Mouse (Mus musculus) midbrain, embryonic 12.5 days (tissue): ENCODE measurements at regions not wholly inside any gene's neighbourhood (a gene's known extent, or its start where the extent isn't known, plus 50 kb on each side); places are given as distances from the start of the nearest gene placed in this dataset.
A peak's percentile ranks its signal among the peaks of the same experiment; 100 is the strongest.

ENCODE experiments used
- ATAC-seq: fragments of 200-750 bp; cut with Nextera tagmentation; 2 replicates; pipeline ENCODE4 v1.8.0; 2017; ENCODE audit warnings: low read depth, moderate TSS enrichment, moderate library complexity; ENCODE audit not compliant: low FRiP score
- H3K27ac ChIP-seq: fragments of 300-500 bp; sonication (generic); replicated peaks from 2 replicates; pipeline ENCODE4 v1.5.1; 2016; ENCODE audit warnings: mild to moderate bottlenecking
- H3K27me3 ChIP-seq: fragments of 300-500 bp; sonication (generic); 2 replicates; pipeline ENCODE4 v1.6.1; 2016; ENCODE audit warnings: mild to moderate bottlenecking
- H3K36me3 ChIP-seq: fragments of 300-500 bp; sonication (generic); 2 replicates; pipeline ENCODE4 v1.6.1; 2016
- H3K4me1 ChIP-seq: fragments of 300-500 bp; sonication (generic); 2 replicates; pipeline ENCODE4 v1.6.1; 2016
- H3K4me2 ChIP-seq: fragments of 300-500 bp; sonication (generic); replicated peaks from 2 replicates; pipeline ENCODE4 v1.6.1; 2016; ENCODE audit warnings: mild to moderate bottlenecking, moderate library complexity
- H3K4me3 ChIP-seq: fragments of 300-500 bp; sonication (generic); 2 replicates; pipeline ENCODE4 v1.5.1; 2016; ENCODE audit warnings: mild to moderate bottlenecking
- H3K9ac ChIP-seq: fragments of 300-500 bp; sonication (generic); replicated peaks from 2 replicates; pipeline ENCODE4 v1.6.1; 2016; ENCODE audit warnings: mild to moderate bottlenecking, moderate library complexity
- H3K9me3 ChIP-seq: fragments of 300-500 bp; sonication (generic); 2 replicates; pipeline ENCODE4 v1.6.1; 2016; ENCODE audit warnings: mild to moderate bottlenecking
- WGBS: fragments of 180-500 bp; shearing (Covaris S2); methylation state at CpG from one replicate; pipeline ENCODE4 v1.1.7; 2016; 5-methylcytosine and 5-hydroxymethylcytosine counted together

- Histone ChIP-seq H3K27ac (no peak overlapping the region), H3K9me3 (peaks cover 2% of the 10 kb centered on the region; the same call in 1 of the 2 replicates), H3K4me2 (peak overlapping the region; percentile 32), H3K4me3 (no peak overlapping the region), H3K27me3 (peaks cover 8% of the 10 kb centered on the region; the same call in 1 of the 2 replicates), H3K9ac (no peak overlapping the region), H3K36me3 (no peaks in the 10 kb centered on the region), H3K4me1 (peaks cover 11% of the 10 kb centered on the region; the same call in 1 of the 2 replicates)
- peak; percentile 62; the same call in 1 of the 2 replicates for ATAC-seq
- 30% methylated on average over 7 of the region's 7 CpGs for WGBS
These were observed 179.9 kb upstream of the Tle4 start for GRCm38 (mm10) chr19:14777709-14778108.

- Histone ChIP-seq H3K36me3 (no peaks in the 10 kb centered on the region), H3K4me3 (0 out of 2 replicates have a peak overlapping the region, but pooled peaks have one; percentile 0), H3K9ac (no peak overlapping the region)
These were observed 179.3 kb upstream of the Tle4 start for GRCm38 (mm10) chr19:14777198-14777597.

GRCm38 (mm10) chr19:14776791-14777190 is 178.9 kb upstream of the Tle4 start:
- WGBS, result 46% methylated on average over 5 of the region's 5 CpGs
- H3K27ac ChIP-seq, result 0 out of 2 replicates have a peak overlapping the region, but pooled peaks have one; percentile 20
- H3K9ac ChIP-seq, result no peak overlapping the region
- peaks cover 11% of the 10 kb centered on the region; the same call in 1 of the 2 replicates for H3K4me1 ChIP-seq
- ATAC-seq, result peak; percentile 13; the same call in 1 of the 2 replicates
- H3K27me3 ChIP-seq, result peaks cover 8% of the 10 kb centered on the region; the same call in 1 of the 2 replicates
- peaks cover 2% of the 10 kb centered on the region; the same call in 1 of the 2 replicates for H3K9me3 ChIP-seq
- H3K4me3 ChIP-seq, result 0 out of 2 replicates have a peak overlapping the region, but pooled peaks have one; percentile 0
- H3K4me2 ChIP-seq, result peak overlapping the region; percentile 32
- H3K36me3 ChIP-seq, result no peaks in the 10 kb centered on the region

More at GRCm38 (mm10) chr19:14777198-14777597, 179.3 kb upstream of the Tle4 start:
- WGBS, result 4% methylated on average over 10 of the region's 10 CpGs
- Histone ChIP-seq H3K27me3 (peaks cover 8% of the 10 kb centered on the region; the same call in 1 of the 2 replicates), H3K4me2 (peak overlapping the region; percentile 32), H3K27ac (no peak overlapping the region), H3K9me3 (peaks cover 2% of the 10 kb centered on the region; the same call in 1 of the 2 replicates), H3K4me1 (peaks cover 11% of the 10 kb centered on the region; the same call in 1 of the 2 replicates)
- peak; percentile 83 for ATAC-seq

GRCm38 (mm10) chr19:14772794-14773193 is 174.9 kb upstream of the Tle4 start:
- Histone ChIP-seq H3K4me1 (peaks cover 9% of the 10 kb centered on the region; the same call in 1 of the 2 replicates), H3K9ac (no peak overlapping the region), H3K27ac (no peak overlapping the region), H3K9me3 (peaks cover 2% of the 10 kb centered on the region; the same call in 1 of the 2 replicates), H3K27me3 (0 out of 2 replicates have a peak, but pooled peaks cover 3% of the 10 kb centered on the region), H3K36me3 (no peaks in the 10 kb centered on the region), H3K4me2 (no peak overlapping the region), H3K4me3 (no peak overlapping the region)
- WGBS, result 54% methylated on average over 2 of the region's 2 CpGs
- ATAC-seq, result no peak

- no peak overlapping the region for H3K4me3 ChIP-seq
- no peaks in the 10 kb centered on the region for H3K36me3 ChIP-seq
- H3K9ac ChIP-seq, result no peak overlapping the region
- no peak for ATAC-seq
- no peaks in the 10 kb centered on the region for H3K4me1 ChIP-seq
- H3K9me3 ChIP-seq, result no peaks in the 10 kb centered on the region
- H3K4me2 ChIP-seq, result no peak overlapping the region
- no peaks in the 10 kb centered on the region for H3K27me3 ChIP-seq
- H3K27ac ChIP-seq, result no peak overlapping the region
These were observed 154.8 kb upstream of the Tle4 start for GRCm38 (mm10) chr19:14752646-14753045.

- Histone ChIP-seq H3K4me2 (no peak overlapping the region), H3K27ac (no peak overlapping the region), H3K9me3 (no peaks in the 10 kb centered on the region), H3K4me1 (no peaks in the 10 kb centered on the region), H3K27me3 (peaks cover 3% of the 10 kb centered on the region), H3K4me3 (no peak overlapping the region), H3K9ac (no peak overlapping the region), H3K36me3 (no peaks in the 10 kb centered on the region)
- no peak for ATAC-seq
- 92% methylated on average over 3 of the region's 3 CpGs for WGBS
These were observed 144.5 kb upstream of the Tle4 start for GRCm38 (mm10) chr19:14742361-14742760.

- H3K9ac ChIP-seq, result no peak overlapping the region
- WGBS, result 98% methylated on average over 1 of the region's 1 CpGs
- ATAC-seq, result no peak
- no peak overlapping the region for H3K4me3 ChIP-seq
- H3K4me1 ChIP-seq, result no peaks in the 10 kb centered on the region
- H3K36me3 ChIP-seq, result no peaks in the 10 kb centered on the region
- H3K9me3 ChIP-seq, result no peaks in the 10 kb centered on the region
- no peak overlapping the region for H3K4me2 ChIP-seq
- H3K27ac ChIP-seq, result no peak overlapping the region
- peaks cover 2% of the 10 kb centered on the region for H3K27me3 ChIP-seq
These were observed 143.1 kb upstream of the Tle4 start for GRCm38 (mm10) chr19:14740936-14741335.

GRCm38 (mm10) chr19:14740139-14740538 is 142.3 kb upstream of the Tle4 start:
- no peaks in the 10 kb centered on the region for H3K27me3 ChIP-seq
- no peak overlapping the region for H3K27ac ChIP-seq
- no peaks in the 10 kb centered on the region for H3K4me1 ChIP-seq
- H3K4me3 ChIP-seq, result no peak overlapping the region
- H3K9ac ChIP-seq, result no peak overlapping the region
- 97% methylated on average over 1 of the region's 1 CpGs for WGBS
- no peak for ATAC-seq
- H3K9me3 ChIP-seq, result no peaks in the 10 kb centered on the region
- H3K36me3 ChIP-seq, result no peaks in the 10 kb centered on the region
- no peak overlapping the region for H3K4me2 ChIP-seq

- no peak overlapping the region for H3K9ac ChIP-seq
- 94% methylated on average over 1 of the region's 1 CpGs for WGBS
- no peaks in the 10 kb centered on the region for H3K27me3 ChIP-seq
- H3K4me2 ChIP-seq, result no peak overlapping the region
- no peak overlapping the region for H3K27ac ChIP-seq
- no peaks in the 10 kb centered on the region for H3K9me3 ChIP-seq
- no peaks in the 10 kb centered on the region for H3K36me3 ChIP-seq
- no peak overlapping the region for H3K4me3 ChIP-seq
- no peak for ATAC-seq
- no peaks in the 10 kb centered on the region for H3K4me1 ChIP-seq
These were observed 138.7 kb upstream of the Tle4 start for GRCm38 (mm10) chr19:14736514-14736913.

- no peaks in the 10 kb centered on the region for H3K27me3 ChIP-seq
- H3K27ac ChIP-seq, result no peak overlapping the region
- no peak overlapping the region for H3K9ac ChIP-seq
- no peaks in the 10 kb centered on the region for H3K9me3 ChIP-seq
- WGBS, result 68% methylated on average over 3 of the region's 3 CpGs
- H3K36me3 ChIP-seq, result no peaks in the 10 kb centered on the region
- H3K4me3 ChIP-seq, result no peak overlapping the region
- no peak for ATAC-seq
- H3K4me1 ChIP-seq, result no peaks in the 10 kb centered on the region
- H3K4me2 ChIP-seq, result no peak overlapping the region
These were observed 127.5 kb upstream of the Tle4 start for GRCm38 (mm10) chr19:14725329-14725728.

- H3K4me2 ChIP-seq, result no peak overlapping the region
- no peak overlapping the region for H3K9ac ChIP-seq
- H3K36me3 ChIP-seq, result no peaks in the 10 kb centered on the region
- no peaks in the 10 kb centered on the region for H3K27me3 ChIP-seq
- H3K4me3 ChIP-seq, result no peak overlapping the region
- H3K9me3 ChIP-seq, result no peaks in the 10 kb centered on the region
- WGBS, result 80% methylated on average over 4 of the region's 4 CpGs
- no peaks in the 10 kb centered on the region for H3K4me1 ChIP-seq
- no peak for ATAC-seq
- H3K27ac ChIP-seq, result no peak overlapping the region
These were observed 126.8 kb upstream of the Tle4 start for GRCm38 (mm10) chr19:14724637-14725036.

GRCm38 (mm10) chr19:14705791-14706190 is 107.9 kb upstream of the Tle4 start:
- H3K4me1 ChIP-seq, result no peaks in the 10 kb centered on the region
- no peaks in the 10 kb centered on the region for H3K9me3 ChIP-seq
- no peak overlapping the region for H3K27ac ChIP-seq
- WGBS, result 90% methylated on average over 2 of the region's 2 CpGs
- ATAC-seq, result no peak
- H3K9ac ChIP-seq, result no peak overlapping the region
- no peaks in the 10 kb centered on the region for H3K27me3 ChIP-seq
- H3K4me2 ChIP-seq, result no peak overlapping the region
- no peaks in the 10 kb centered on the region for H3K36me3 ChIP-seq
- no peak overlapping the region for H3K4me3 ChIP-seq

GRCm38 (mm10) chr19:14701116-14701515 is 103.3 kb upstream of the Tle4 start:
- Histone ChIP-seq H3K4me1 (no peaks in the 10 kb centered on the region), H3K4me3 (no peak overlapping the region), H3K9me3 (no peaks in the 10 kb centered on the region), H3K36me3 (no peaks in the 10 kb centered on the region), H3K9ac (no peak overlapping the region), H3K4me2 (no peak overlapping the region), H3K27me3 (no peaks in the 10 kb centered on the region), H3K27ac (no peak overlapping the region)
- no peak for ATAC-seq
- WGBS, result 78% methylated on average over 4 of the region's 4 CpGs
